Mouse (Mus musculus) embryonic facial prominence, embryonic 14.5 days (tissue): ENCODE data around the gene Plagl2. TPM values are rescaled to one million over a fixed set of nuclear protein-coding genes. Genes with fewer than 3 reads are reported as not detected.

Source experiments
- ATAC-seq: fragments of 200-750 bp; cut with Nextera tagmentation; 2 replicates; pipeline ENCODE4 v1.8.0; 2017; ENCODE audit warnings: low read depth, moderate number of reproducible peaks, moderate TSS enrichment
- DNase-seq: peaks from one replicate; pipeline ENCODE4 v3.0.0-alpha.2; 2015; ENCODE audit warnings: low spot score
- H3K27ac ChIP-seq: fragments of 300-500 bp; sonication (generic); replicated peaks from 2 replicates; pipeline ENCODE4 v1.5.1; 2014; ENCODE audit warnings: low read depth, mild to moderate bottlenecking, low read length, moderate library complexity
- H3K27me3 ChIP-seq: fragments of 300-500 bp; sonication (generic); replicated peaks from 2 replicates; pipeline ENCODE4 v1.6.1; 2014; ENCODE audit warnings: low read length; ENCODE audit not compliant: control insufficient read depth, insufficient read depth
- H3K36me3 ChIP-seq: fragments of 300-500 bp; sonication (generic); 2 replicates; pipeline ENCODE4 v1.6.1; 2014; ENCODE audit warnings: low read length, mixed read lengths; ENCODE audit not compliant: control insufficient read depth, insufficient read depth
- H3K4me1 ChIP-seq: fragments of 300-500 bp; sonication (generic); 2 replicates; pipeline ENCODE4 v1.6.1; 2014; ENCODE audit warnings: antibody characterized with exemption, low read length; ENCODE audit not compliant: control insufficient read depth, insufficient read depth
- H3K4me2 ChIP-seq: fragments of 300-500 bp; sonication (generic); 2 replicates; pipeline ENCODE4 v1.6.1; 2014; ENCODE audit warnings: low read depth, mild to moderate bottlenecking, low read length, moderate library complexity, mixed read lengths
- H3K4me3 ChIP-seq: fragments of 300-500 bp; sonication (generic); 2 replicates; pipeline ENCODE4 v1.5.1; 2014; ENCODE audit warnings: low read depth, mild to moderate bottlenecking, low read length
- H3K9ac ChIP-seq: fragments of 300-500 bp; sonication (generic); 2 replicates; pipeline ENCODE4 v1.6.1; 2014; ENCODE audit warnings: low read depth, mild to moderate bottlenecking, low read length, moderate library complexity, mixed read lengths
- H3K9me3 ChIP-seq: fragments of 300-500 bp; sonication (generic); 2 replicates; pipeline ENCODE4 v1.6.1; 2016; ENCODE audit warnings: low read length; ENCODE audit not compliant: control insufficient read depth
- WGBS: fragments of 180-500 bp; shearing (Covaris S2); extraction: QIAGEN DNeasy Blood & Tissue Kit; methylation state at CpG from one replicate; pipeline ENCODE4 v1.1.7; 2014; 5-methylcytosine and 5-hydroxymethylcytosine counted together
- polyA plus RNA-seq: library from polyadenylated mRNA; unstranded; fragments of >200 nt; fragmentation: Nextera tagmentation; extraction: Ambion mirVana; gene quantifications from 2 replicates; pipeline ENCODE4 v1.2.1, GENCODE M21; 2014

Gene Plagl2
- polyA plus RNA-seq, 1 experiment from 2014 or later, result 21.4 TPM

DNA sequence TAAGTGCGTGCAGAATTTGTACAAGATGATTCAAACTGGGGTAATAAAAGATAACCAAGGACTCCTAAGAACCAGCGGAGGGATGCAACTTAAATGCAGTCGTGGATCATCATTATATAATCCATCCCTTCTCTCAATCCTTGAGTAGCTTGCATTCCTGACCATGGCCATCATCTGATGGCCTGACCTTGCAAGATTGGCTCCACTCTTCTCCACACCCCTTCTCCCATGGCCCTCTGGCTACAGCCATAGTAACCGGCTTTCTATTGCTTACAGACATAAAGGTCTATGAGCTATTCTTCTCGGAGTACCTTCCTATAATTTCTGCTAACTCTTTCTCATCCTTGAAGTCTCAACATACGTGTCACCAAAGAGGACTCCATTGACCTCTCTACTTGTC, 930 bp upstream of the Plagl2 start:
- DNase-seq (no peak), ATAC-seq (no peak)

DNA sequence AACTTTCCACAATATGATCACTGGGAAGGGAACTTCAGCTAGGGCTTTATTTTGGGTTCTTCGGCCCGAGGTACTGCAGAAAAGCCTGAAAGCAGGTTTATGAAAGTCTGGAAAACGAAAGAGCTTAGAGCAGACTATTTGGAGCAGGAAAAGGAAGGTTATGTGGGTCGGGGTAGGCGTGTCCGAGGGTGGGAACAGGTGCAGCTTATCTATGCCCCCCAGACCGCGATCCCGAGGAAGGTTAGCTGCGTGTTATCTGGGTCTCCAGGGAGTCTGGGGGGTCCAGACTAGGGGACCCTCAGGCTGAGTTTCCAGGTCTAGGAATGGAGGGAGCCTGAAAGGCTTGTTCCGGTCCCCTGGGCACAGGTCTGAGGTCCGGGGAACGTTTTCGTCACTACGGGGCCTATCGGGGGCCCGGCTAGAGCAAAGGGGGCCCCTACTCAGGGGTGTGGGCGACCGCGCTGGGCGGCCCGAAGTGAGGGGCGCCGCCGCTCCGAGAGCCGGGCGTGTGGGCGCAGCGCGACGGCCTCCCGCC, 458 bp downstream of the Plagl2 start:
- WGBS, result under 1% methylated on average over 17 of the region's 33 CpGs
- no peak for DNase-seq
- Histone ChIP-seq H3K27ac (peak overlapping the region; percentile 93), H3K27me3 (no peaks in the 10 kb centered on the region), H3K4me1 (peaks cover 21% of the 10 kb centered on the region), H3K4me2 (peak overlapping the region; percentile 92), H3K36me3 (peaks cover 21% of the 10 kb centered on the region), H3K9ac (peak overlapping the region; percentile 98), H3K9me3 (no peaks in the 10 kb centered on the region), H3K4me3 (peak overlapping the region; percentile 97)
- peak; percentile 51 for ATAC-seq

More for the DNA sequence above, 930 bp upstream of the Plagl2 start:
- H3K27ac ChIP-seq, result peak overlapping the region; percentile 93
- peak overlapping the region; percentile 97 for H3K4me3 ChIP-seq
- no peaks in the 10 kb centered on the region for H3K27me3 ChIP-seq
- peak overlapping the region; percentile 98 for H3K9ac ChIP-seq
- peaks cover 22% of the 10 kb centered on the region for H3K36me3 ChIP-seq
- peaks cover 21% of the 10 kb centered on the region for H3K4me1 ChIP-seq
- H3K4me2 ChIP-seq, result peak overlapping the region; percentile 92
- no peaks in the 10 kb centered on the region for H3K9me3 ChIP-seq
- 56% methylated on average over 6 of the region's 6 CpGs for WGBS

DNA sequence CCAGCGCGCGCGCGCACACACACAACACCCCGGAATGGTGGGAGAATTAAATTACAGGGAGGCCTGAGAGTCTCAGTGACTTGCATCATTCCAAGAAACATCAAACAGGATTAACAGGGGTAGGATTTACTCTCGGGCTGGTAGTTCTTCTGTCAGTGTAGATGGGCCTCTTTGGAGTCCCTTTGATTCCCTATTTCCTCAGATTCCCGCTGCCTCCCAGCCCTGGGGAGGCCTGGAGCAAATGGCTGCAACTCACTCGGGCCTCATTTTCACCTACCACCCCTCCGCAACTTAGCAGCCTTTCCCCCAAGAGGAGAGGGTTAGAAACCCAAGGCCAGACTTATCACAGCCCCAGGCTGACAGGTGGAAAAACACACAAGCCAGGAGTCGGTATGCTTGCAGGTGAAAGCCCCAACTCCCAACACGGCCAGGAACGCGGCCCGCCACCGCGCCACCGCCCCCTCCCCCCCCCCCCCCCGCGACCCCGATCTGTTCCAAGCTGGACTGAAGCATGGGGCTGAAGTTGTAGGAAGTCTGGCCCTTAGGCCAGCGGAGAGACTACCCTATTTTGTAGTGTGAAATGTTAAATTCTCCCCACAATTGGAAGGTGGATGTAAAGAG, 1.3 kb downstream of the Plagl2 start:
- H3K9me3 ChIP-seq, result no peaks in the 10 kb centered on the region
- DNase-seq (peak; percentile 52), ATAC-seq (no peak)

DNA sequence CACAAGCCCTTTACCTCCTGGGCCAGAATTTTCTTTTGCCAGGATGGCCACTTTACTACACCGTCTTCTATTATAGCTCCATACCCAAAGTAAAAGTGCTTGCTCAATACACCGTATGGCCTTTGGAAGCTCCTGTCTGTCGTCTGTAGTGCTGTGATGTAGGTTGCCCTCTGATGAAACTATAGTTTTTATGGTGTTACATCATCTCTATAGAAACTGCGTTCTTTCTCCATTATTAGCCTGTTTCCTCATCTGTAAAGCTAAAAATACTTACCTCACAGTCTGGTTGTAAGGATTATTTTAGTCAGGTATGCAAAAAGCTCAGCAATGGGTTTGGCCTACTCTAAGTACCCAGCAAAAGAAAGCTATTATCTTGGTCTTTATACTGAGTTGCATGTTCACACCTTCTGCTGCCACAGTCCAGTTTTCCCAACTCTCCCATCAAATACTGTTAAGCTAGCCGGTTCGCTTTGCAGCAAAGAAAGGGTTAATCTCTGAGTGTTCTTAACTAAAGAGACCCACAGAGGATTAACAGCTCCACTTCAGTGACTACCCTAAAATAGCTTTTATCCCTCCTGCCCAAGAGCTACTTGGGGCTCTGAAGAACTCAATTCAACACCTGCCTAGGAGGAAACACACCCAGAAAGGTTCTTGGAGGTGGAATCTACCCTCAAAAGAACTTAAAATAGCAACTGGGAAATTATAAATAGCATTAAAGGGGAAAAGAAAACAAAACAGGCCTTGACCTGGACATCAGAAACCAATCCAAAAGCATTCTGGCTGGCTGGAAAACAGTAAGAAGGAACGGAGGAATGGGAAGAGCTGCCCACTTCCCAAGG, 2.0 kb downstream of the Plagl2 start:
- peaks cover 21% of the 10 kb centered on the region for H3K4me1 ChIP-seq
- no peaks in the 10 kb centered on the region for H3K9me3 ChIP-seq
- H3K27me3 ChIP-seq, result no peaks in the 10 kb centered on the region
- peak overlapping the region; percentile 92 for H3K4me2 ChIP-seq
- DNase-seq (no peak), ATAC-seq (no peak)
- H3K36me3 ChIP-seq, result peaks cover 25% of the 10 kb centered on the region
- H3K27ac ChIP-seq, result peak overlapping the region; percentile 93
- H3K9ac ChIP-seq, result peak overlapping the region; percentile 98
- WGBS, result 60% methylated on average over 7 of the region's 7 CpGs
- H3K4me3 ChIP-seq, result peak overlapping the region; percentile 97

More for the DNA sequence above, 1.3 kb downstream of the Plagl2 start:
- Histone ChIP-seq H3K4me3 (peak overlapping the region; percentile 97), H3K27me3 (no peaks in the 10 kb centered on the region), H3K9ac (peak overlapping the region; percentile 98), H3K27ac (peak overlapping the region; percentile 93), H3K36me3 (peaks cover 21% of the 10 kb centered on the region), H3K4me1 (peaks cover 21% of the 10 kb centered on the region), H3K4me2 (peak overlapping the region; percentile 92)
- 3% methylated on average over 16 of the region's 22 CpGs for WGBS

DNA sequence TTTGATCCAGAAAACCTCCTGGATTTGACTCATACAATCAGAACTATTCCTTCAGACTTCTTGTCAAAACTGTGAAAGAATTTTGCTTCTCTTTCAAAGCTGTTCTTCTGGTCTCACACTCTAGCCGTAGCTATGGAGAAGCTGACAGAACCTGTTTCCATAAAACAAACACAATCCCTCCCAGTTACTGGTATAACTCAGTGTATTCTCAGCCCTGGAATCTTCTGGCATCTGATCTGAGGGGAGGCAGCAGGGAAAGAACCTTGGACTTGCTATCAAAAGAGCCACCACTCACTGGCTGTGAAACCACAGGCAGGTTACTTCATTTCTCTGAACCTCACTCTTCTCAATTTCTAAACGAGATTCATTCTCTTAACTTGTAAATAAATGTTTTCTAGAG, 2.8 kb downstream of the Plagl2 start:
- Histone ChIP-seq H3K4me2 (no peak overlapping the region), H3K27me3 (no peaks in the 10 kb centered on the region), H3K4me1 (peaks cover 21% of the 10 kb centered on the region), H3K36me3 (peaks cover 33% of the 10 kb centered on the region), H3K27ac (0 out of 2 replicates have a peak overlapping the region, but pooled peaks have one; percentile 40), H3K9ac (no peak overlapping the region), H3K4me3 (no peak overlapping the region), H3K9me3 (no peaks in the 10 kb centered on the region)
- peak; percentile 61 for DNase-seq
- 64% methylated on average over 2 of the region's 2 CpGs for WGBS
- ATAC-seq, result no peak

DNA sequence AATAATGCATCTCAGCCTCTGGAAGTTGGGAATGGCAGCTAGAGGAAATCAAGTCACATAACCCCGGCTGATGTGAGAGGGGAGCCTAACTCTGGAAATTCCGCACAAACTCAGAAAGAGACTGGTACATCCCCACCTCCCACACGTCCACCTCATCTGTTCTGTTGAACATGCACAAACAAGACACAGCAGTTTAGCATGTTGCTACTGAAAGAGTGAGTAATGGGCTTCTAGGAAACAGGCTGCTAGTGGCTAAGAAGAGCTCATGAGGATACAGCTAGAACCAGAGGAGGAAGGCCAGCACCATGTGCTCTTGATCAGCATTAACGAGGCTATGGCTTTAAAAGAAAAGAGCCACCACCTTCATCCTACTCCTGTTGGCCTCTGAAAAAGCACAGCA, 3.3 kb downstream of the Plagl2 start:
- Histone ChIP-seq H3K27ac (0 out of 2 replicates have a peak overlapping the region, but pooled peaks have one; percentile 40), H3K27me3 (no peaks in the 10 kb centered on the region), H3K4me2 (peak overlapping the region; percentile 18; the same call in 1 of the 2 replicates), H3K36me3 (peaks cover 38% of the 10 kb centered on the region), H3K4me1 (peaks cover 21% of the 10 kb centered on the region), H3K4me3 (no peak overlapping the region), H3K9ac (no peak overlapping the region), H3K9me3 (no peaks in the 10 kb centered on the region)
- WGBS, result 74% methylated on average over 4 of the region's 4 CpGs
- ATAC-seq, result no peak
- DNase-seq, result no peak

DNA sequence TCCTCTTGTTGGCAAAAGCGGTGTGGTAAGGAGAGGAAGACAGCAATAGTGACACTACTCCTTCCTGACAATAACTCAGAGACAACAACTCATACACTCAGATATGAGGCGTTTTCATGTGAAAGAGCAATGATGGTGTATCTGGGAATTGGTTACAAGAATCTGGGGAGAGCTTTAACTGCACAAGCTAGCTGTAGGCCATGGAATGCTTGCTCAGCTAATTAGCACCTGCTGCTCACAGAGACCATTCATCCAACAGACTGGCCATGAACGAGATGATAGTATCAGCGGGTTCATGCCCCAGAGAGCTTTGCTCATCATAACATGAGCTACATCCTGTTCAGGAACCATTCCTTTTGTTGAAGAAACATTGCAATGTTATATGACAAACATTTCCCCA, 4.0 kb downstream of the Plagl2 start:
- no peak overlapping the region for H3K27ac ChIP-seq
- H3K36me3 ChIP-seq, result peaks cover 42% of the 10 kb centered on the region
- no peak overlapping the region for H3K9ac ChIP-seq
- 62% methylated on average over 4 of the region's 4 CpGs for WGBS
- H3K4me1 ChIP-seq, result peaks cover 16% of the 10 kb centered on the region
- H3K9me3 ChIP-seq, result no peaks in the 10 kb centered on the region
- DNase-seq (no peak), ATAC-seq (no peak)
- H3K27me3 ChIP-seq, result no peaks in the 10 kb centered on the region
- no peak overlapping the region for H3K4me3 ChIP-seq
- H3K4me2 ChIP-seq, result no peak overlapping the region

DNA sequence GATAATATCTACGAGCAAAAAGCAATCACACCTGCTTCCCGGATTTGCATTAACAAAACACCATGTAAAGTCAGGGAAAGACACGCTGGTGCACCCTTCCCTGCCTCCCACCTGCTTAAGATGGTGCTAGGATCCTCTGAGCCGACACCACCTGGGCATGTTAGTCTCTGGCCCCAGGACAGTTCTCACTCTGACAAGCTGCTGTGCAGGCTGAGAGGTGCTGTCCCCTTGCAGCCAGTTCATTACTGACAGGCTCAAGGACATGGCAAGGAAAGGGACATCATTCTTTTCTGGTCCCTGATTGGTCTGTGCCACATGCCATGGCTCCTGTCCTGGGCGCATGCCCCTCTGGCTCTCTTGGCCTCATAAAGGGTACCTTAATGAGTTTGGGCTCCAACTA, 12.7 kb downstream of the Plagl2 start:
- no peak overlapping the region for H3K4me3 ChIP-seq
- no peaks in the 10 kb centered on the region for H3K27me3 ChIP-seq
- no peaks in the 10 kb centered on the region for H3K9me3 ChIP-seq
- ATAC-seq, result no peak
- no peak for DNase-seq
- peaks cover 62% of the 10 kb centered on the region for H3K36me3 ChIP-seq
- H3K27ac ChIP-seq, result no peak overlapping the region
- peaks cover 3% of the 10 kb centered on the region; the same call in 1 of the 2 replicates for H3K4me1 ChIP-seq
- 81% methylated on average over 5 of the region's 5 CpGs for WGBS
- no peak overlapping the region for H3K4me2 ChIP-seq
- no peak overlapping the region for H3K9ac ChIP-seq
